Mouse (Mus musculus) small intestine, adult 2 months (tissue): ENCODE measurements around the gene Ndc80. TPM values are rescaled to one million over a fixed set of nuclear protein-coding genes. Genes with fewer than 3 reads are reported as not detected.

Experiments
- polyA plus RNA-seq: library from polyadenylated mRNA; depleted of rRNA; stranded (reverse); fragments of >200 nt; gene quantifications from 2 replicates; pipeline ENCODE4 v1.2.3, GENCODE M21; 2012; rRNA removed

Ndc80 gene
- polyA plus RNA-seq, 1 experiment, result 0.08 TPM

Other genes starting within 250 kb of the Ndc80 start
- gene Emilin2, start 214.9 kb downstream of the Ndc80 start, polyA plus RNA-seq, result 0.85 and 2.7 TPM in 2 replicates
- 0.10 and 0.20 TPM in 2 replicates for gene Gm4707, start 66.9 kb downstream of the Ndc80 start, polyA plus RNA-seq
- 1.4 and 2.3 TPM in 2 replicates for gene Smchd1, start 51.5 kb downstream of the Ndc80 start, polyA plus RNA-seq
- not detected in 2 replicates for gene Spdya, start 25.2 kb upstream of the Ndc80 start, polyA plus RNA-seq
- gene Wdr43, start 89.0 kb upstream of the Ndc80 start, polyA plus RNA-seq, result 1.4 and 2.8 TPM in 2 replicates
- gene Togaram2, start 146.4 kb upstream of the Ndc80 start, polyA plus RNA-seq, result 0.16 and 0.22 TPM in 2 replicates
- not detected in 2 replicates for gene Pcare, start 226.0 kb upstream of the Ndc80 start, polyA plus RNA-seq
- gene Clip4, start 241.6 kb upstream of the Ndc80 start, polyA plus RNA-seq, result 0.62 and 0.72 TPM in 2 replicates